Mouse (Mus musculus) heart, postnatal 14 days (tissue): Measurements from ENCODE around the gene Nprl3. TPM values are rescaled to one million over a fixed set of nuclear protein-coding genes. Genes with fewer than 3 reads are reported as not detected.
"Not testable (repeated sequence)": the region's sequence is repeated elsewhere in the genome, so short reads cannot be mapped to it uniquely, and the experiment has no call there.

Source experiments
- DNase-seq, 2 experiments: peaks; one replicate each; pipeline ENCODE4 v3.0.0; 2021 to 2022
- intact Hi-C: fragments of 180-260 bp; cut with DNase I; formaldehyde crosslinking; loops from one replicate; pipeline ENCODE4 v1.15.1; 2025
- total RNA-seq, 2 experiments: library from RNA; stranded (reverse); gene quantifications; 2 replicates each; pipeline ENCODE4 v1.2.3; 2021

Nprl3 gene
- total RNA-seq, 2 experiments from 2014 or later: 24.9 to 29.3 TPM

- intact Hi-C loops: loop anchor here (1.0 to 5.0 kb wide), 3 partner anchors 36 to 103 kb away; no protein-coding TSS in a partner anchor
Measured at GRCm38 (mm10) chr11:32285887-32286286, 18.4 kb upstream of the Nprl3 start.

GRCm38 (mm10) chr11:32285031-32285775 is 17.7 kb upstream of the Nprl3 start:
- intact Hi-C loops: loop anchor here (5.0 kb wide), 1 partner anchor 37 kb away; no protein-coding TSS in a partner anchor
- DNase-seq: no peak

More at GRCm38 (mm10) chr11:32285887-32286286, 18.4 kb upstream of the Nprl3 start:
- not testable (repeated sequence) for DNase-seq

GRCm38 (mm10) chr11:32284582-32284981 is 17.1 kb upstream of the Nprl3 start:
- DNase-seq, intact Hi-C loops: not testable (repeated sequence)

GRCm38 (mm10) chr11:32283091-32283777 is 15.7 kb upstream of the Nprl3 start, which contains the start of gene Hba-a1:
Gene Hba-a1 (plus strand): TSS chr11:32283511.
- DNase-seq, intact Hi-C loops: not testable (repeated sequence)

- intact Hi-C loops: no loop called here
- DNase-seq: no peak
Measured at GRCm38 (mm10) chr11:32281416-32282144, 14.1 kb upstream of the Nprl3 start.

GRCm38 (mm10) chr11:32280646-32281045 is 13.1 kb upstream of the Nprl3 start:
- intact Hi-C loops: no loop called here
- DNase-seq: no peak

GRCm38 (mm10) chr11:32278458-32278957 is 11.0 kb upstream of the Nprl3 start:
- no peak for DNase-seq
- intact Hi-C loops: no loop called here

- no peak for DNase-seq
- intact Hi-C loops: no loop called here
Measured at GRCm38 (mm10) chr11:32277736-32278457, 10.4 kb upstream of the Nprl3 start.

GRCm38 (mm10) chr11:32276347-32276746 is 8.8 kb upstream of the Nprl3 start, which contains the start of gene Hba-x:
Gene Hba-x (plus strand): TSS chr11:32276400.
- intact Hi-C loops: no loop called here

GRCm38 (mm10) chr11:32271178-32271577 is 3.7 kb upstream of the Nprl3 start:
- intact Hi-C loops: no loop called here
- DNase-seq: no peak

More at GRCm38 (mm10) chr11:32276347-32276746, 8.8 kb upstream of the Nprl3 start, which contains the start of gene Hba-x:
- DNase-seq: no peak

GRCm38 (mm10) chr11:32268952-32269351 is 1.4 kb upstream of the Nprl3 start:
- intact Hi-C loops: no loop called here
- DNase-seq: no peak

GRCm38 (mm10) chr11:32267964-32268363 is 457 bp upstream of the Nprl3 start:
- no peak for DNase-seq
- intact Hi-C loops: no loop called here

GRCm38 (mm10) chr11:32266776-32267175 is 731 bp downstream of the Nprl3 start:
- DNase-seq: no peak
- intact Hi-C loops: no loop called here

- DNase-seq: no peak
- intact Hi-C loops: no loop called here
Measured at GRCm38 (mm10) chr11:32266194-32266593, 1.3 kb downstream of the Nprl3 start.

- no peak for DNase-seq
- intact Hi-C loops: no loop called here
Measured at GRCm38 (mm10) chr11:32265117-32265738, 2.3 kb downstream of the Nprl3 start.

- DNase-seq: no peak
- intact Hi-C loops: no loop called here
Measured at GRCm38 (mm10) chr11:32262674-32263415, 4.7 kb downstream of the Nprl3 start.

GRCm38 (mm10) chr11:32256566-32256965 is 10.9 kb downstream of the Nprl3 start:
- intact Hi-C loops: no loop called here

GRCm38 (mm10) chr11:32256146-32256545 is 11.4 kb downstream of the Nprl3 start:
- intact Hi-C loops: no loop called here

More at GRCm38 (mm10) chr11:32256566-32256965, 10.9 kb downstream of the Nprl3 start:
- DNase-seq: no peak

GRCm38 (mm10) chr11:32253121-32253520 is 14.4 kb downstream of the Nprl3 start:
- DNase-seq: no peak
- intact Hi-C loops: no loop called here

More at GRCm38 (mm10) chr11:32256146-32256545, 11.4 kb downstream of the Nprl3 start:
- DNase-seq: no peak
